Mouse (Mus musculus): Measurements from ENCODE around the gene Clca3a1. TPM values are rescaled to one million over a fixed set of nuclear protein-coding genes. Genes with fewer than 3 reads are reported as not detected.
"Not testable (repeated sequence)": the region's sequence is repeated elsewhere in the genome, so short reads cannot be mapped to it uniquely, and the experiment has no call there.

Clca3a1 gene
- 0.78 and 0.98 TPM in 2 replicates for polyA plus RNA-seq (2015; fragmentation: Nextera tagmentation; extraction: Ambion mirVana)

DNA sequence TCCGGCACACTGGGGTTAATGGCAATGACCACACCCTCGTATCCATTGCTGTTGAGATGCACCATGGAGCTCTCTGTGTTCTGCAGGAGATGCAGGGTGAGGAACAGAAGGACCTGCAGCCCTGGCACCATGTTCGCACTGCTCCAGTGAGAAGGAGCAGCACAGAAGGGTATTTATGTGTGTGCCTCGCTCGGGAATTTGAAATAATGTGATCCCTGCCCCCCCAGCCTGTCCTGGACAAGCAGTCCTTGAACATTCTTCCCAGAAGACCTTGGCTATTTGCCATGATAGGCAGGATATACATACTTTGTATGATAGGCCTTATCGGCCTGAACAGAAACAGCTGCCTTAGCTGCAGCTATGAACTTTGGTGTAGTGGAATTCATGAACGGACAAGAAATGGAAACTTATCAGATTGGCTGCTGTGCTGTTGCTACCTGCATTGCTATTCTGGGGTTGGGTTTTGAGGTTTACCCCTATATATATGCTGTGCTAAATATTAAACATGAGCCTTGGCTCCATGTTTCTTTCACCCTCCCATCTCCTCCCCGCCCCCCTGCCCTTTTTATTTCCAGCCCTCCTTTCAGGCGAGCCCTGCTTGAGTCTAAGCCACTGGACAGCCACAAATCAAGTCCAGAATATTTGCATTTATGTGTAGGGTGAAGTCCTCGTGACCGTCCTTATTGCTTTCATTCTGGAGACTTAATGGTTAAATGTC, at the start of gene Clca3a1:
Clca3a1 (minus strand) TSS at position 386 of the 718 bp plus-strand sequence.
- Histone ChIP-seq H3K4me3 (ENCODE audit: low read depth, low read length) (no peak within 1 kb of the TSS), H3K27ac (ENCODE audit: low read length) (no peak within 1 kb of the TSS)
- WGBS: 85% methylated on average over 9 of the region's 11 CpGs

GRCm38 (mm10) chr3:144808153-144808925, 47.6 kb upstream of the Clca3a1 start:
- H3K36me3 ChIP-seq (ENCODE audit: control insufficient read depth, insufficient read depth, low read length); H3K9me3 ChIP-seq (replicated peaks; ENCODE audit: control insufficient read depth, low read length, poor library complexity, severe bottlenecking); H3K27ac ChIP-seq (ENCODE audit: low read length); H3K9ac ChIP-seq (ENCODE audit: low read depth, low read length); H3K4me2 ChIP-seq (ENCODE audit: low read length); H3K27me3 ChIP-seq (ENCODE audit: control insufficient read depth, insufficient read depth, low read depth, low read length); H3K4me3 ChIP-seq (ENCODE audit: low read depth, low read length); H3K4me1 ChIP-seq (ENCODE audit: control insufficient read depth, insufficient read depth, low read length): not testable (repeated sequence)
- WGBS: 60% methylated on average over 14 of the region's 17 CpGs
- ATAC-seq: peak; percentile 48; the same call in 1 of the 2 replicates

More for the DNA sequence above, at the start of gene Clca3a1:
- no peak within 1 kb of the TSS for H3K4me2 ChIP-seq (ENCODE audit: low read length)
- H3K9me3 ChIP-seq (replicated peaks; ENCODE audit: control insufficient read depth, low read length, poor library complexity, severe bottlenecking): no peaks in the 10 kb centered on the region
- no peak within 1 kb of the TSS for H3K9ac ChIP-seq (ENCODE audit: low read depth, low read length)
- ATAC-seq: no peak
- H3K27me3 ChIP-seq (ENCODE audit: control insufficient read depth, insufficient read depth, low read depth, low read length): no peaks in the 10 kb centered on the region
- H3K36me3 ChIP-seq (ENCODE audit: control insufficient read depth, insufficient read depth, low read length): no peaks in the 10 kb centered on the region
- H3K4me1 ChIP-seq (ENCODE audit: control insufficient read depth, insufficient read depth, low read length): no peaks in the 10 kb centered on the region

DNA sequence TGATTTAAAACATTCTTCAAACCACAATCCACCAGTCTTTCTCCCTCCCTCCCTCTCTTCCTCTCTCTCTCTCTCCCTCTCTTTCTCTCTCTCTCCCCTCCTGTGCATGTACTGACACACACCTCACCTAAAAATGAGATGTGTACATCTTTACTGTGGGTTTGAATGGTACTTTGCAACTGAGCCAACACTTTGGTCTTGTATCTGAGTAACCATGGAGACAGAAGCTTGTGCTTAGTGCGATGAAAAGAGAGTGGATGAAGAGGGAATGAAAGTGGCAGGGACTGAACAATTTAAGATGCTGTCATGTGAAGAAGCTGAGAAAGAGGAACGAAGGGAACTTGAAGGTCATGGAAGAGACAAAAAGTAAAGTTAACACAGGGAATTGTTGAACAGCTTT, 45.8 kb upstream of the Clca3a1 start:
- H3K4me1 ChIP-seq (ENCODE audit: control insufficient read depth, insufficient read depth, low read length); H3K4me2 ChIP-seq (ENCODE audit: low read length); H3K27ac ChIP-seq (ENCODE audit: low read length); H3K27me3 ChIP-seq (ENCODE audit: control insufficient read depth, insufficient read depth, low read depth, low read length); H3K9ac ChIP-seq (ENCODE audit: low read depth, low read length); H3K9me3 ChIP-seq (replicated peaks; ENCODE audit: control insufficient read depth, low read length, poor library complexity, severe bottlenecking); H3K36me3 ChIP-seq (ENCODE audit: control insufficient read depth, insufficient read depth, low read length); H3K4me3 ChIP-seq (ENCODE audit: low read depth, low read length): not testable (repeated sequence)
- WGBS: 33% methylated on average over 2 of the region's 2 CpGs
- ATAC-seq: peak; percentile 62

DNA sequence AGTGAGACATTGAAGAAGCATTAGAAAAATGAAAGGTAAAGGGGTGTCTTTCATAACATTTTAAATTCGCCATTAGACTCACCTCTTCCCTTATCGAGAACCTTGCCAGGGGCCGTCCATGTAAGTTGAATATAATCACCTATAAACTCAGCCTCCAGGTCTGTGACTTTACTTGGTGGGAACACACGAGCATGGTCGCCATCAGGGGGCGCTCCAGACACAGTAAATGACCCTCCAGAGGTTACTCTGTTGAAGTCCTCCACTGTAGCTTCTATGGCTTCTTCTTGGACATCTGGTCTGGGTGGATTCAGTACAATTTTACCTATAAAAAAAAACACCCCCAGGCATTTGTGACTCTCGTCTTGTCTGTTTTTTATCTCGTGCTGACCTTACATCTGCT, 41.1 kb upstream of the Clca3a1 start:
- 39% methylated on average over 8 of the region's 8 CpGs for WGBS
- Histone ChIP-seq H3K27me3 (ENCODE audit: control insufficient read depth, insufficient read depth, low read depth, low read length) (no peaks in the 10 kb centered on the region), H3K36me3 (ENCODE audit: control insufficient read depth, insufficient read depth, low read length) (no peaks in the 10 kb centered on the region), H3K27ac (ENCODE audit: low read length) (no peak overlapping the region), H3K4me1 (ENCODE audit: control insufficient read depth, insufficient read depth, low read length) (no peaks in the 10 kb centered on the region), H3K4me2 (ENCODE audit: low read length) (no peak overlapping the region), H3K9me3 (replicated peaks; ENCODE audit: control insufficient read depth, low read length, poor library complexity, severe bottlenecking) (no peaks in the 10 kb centered on the region), H3K9ac (ENCODE audit: low read depth, low read length) (no peak overlapping the region), H3K4me3 (ENCODE audit: low read depth, low read length) (no peak overlapping the region)
- no peak for ATAC-seq

DNA sequence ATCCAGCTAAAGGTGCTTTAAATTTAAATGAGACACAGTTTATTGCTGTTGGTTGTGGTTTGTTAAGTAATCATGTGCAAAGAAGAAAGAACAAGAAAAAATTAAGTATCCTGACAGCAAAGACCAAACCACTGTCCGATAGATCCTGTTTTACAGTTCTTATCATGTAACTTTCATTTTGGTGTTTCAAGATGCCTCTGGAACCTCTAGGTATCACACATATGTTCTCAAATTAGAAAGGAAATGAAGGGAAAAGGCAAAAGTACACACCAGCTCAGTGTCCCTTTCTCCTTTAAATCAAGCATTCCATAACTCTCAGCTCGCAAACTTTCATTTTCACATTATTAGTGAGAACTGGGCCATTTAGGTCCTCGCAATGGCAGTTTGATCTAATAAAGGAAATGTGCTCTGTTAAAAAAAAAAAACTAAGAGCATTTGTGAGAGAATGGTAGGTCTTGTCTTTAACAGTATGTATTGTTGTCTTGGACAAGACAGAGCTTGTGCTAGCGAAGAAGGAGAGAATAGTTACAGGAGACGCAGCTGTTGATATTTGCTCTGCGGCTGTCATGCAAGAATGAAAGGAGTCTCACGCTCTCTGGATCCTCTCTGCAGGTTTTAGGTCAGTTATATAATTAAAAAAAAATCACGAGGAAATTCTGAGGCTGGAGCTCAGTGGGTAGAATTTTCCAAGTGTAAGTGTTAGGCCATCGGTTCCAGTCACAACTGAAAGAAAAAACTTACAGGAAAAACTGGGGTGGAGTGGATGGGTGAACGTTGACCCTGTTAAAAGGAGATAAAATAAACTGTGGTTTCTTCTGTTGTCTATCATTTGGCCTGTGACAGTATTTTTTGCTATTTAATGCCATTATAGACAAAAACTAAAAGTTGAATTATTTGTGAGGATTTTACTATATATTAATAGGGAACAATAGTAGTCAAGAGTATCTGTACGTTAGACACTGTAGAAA, 24.7 kb upstream of the Clca3a1 start:
- Histone ChIP-seq H3K4me1 (ENCODE audit: control insufficient read depth, insufficient read depth, low read length) (no peaks in the 10 kb centered on the region), H3K9me3 (replicated peaks; ENCODE audit: control insufficient read depth, low read length, poor library complexity, severe bottlenecking) (no peaks in the 10 kb centered on the region), H3K9ac (ENCODE audit: low read depth, low read length) (no peak overlapping the region), H3K4me3 (ENCODE audit: low read depth, low read length) (no peak overlapping the region), H3K27ac (ENCODE audit: low read length) (no peak overlapping the region), H3K4me2 (ENCODE audit: low read length) (no peak overlapping the region), H3K27me3 (ENCODE audit: control insufficient read depth, insufficient read depth, low read depth, low read length) (no peaks in the 10 kb centered on the region), H3K36me3 (ENCODE audit: control insufficient read depth, insufficient read depth, low read length) (no peaks in the 10 kb centered on the region)
- WGBS: 80% methylated on average over 11 of the region's 11 CpGs
- ATAC-seq: no peak

GRCm38 (mm10) chr3:144765161-144765560, 4.4 kb upstream of the Clca3a1 start:
- Histone ChIP-seq H3K4me1 (ENCODE audit: control insufficient read depth, insufficient read depth, low read length) (no peaks in the 10 kb centered on the region), H3K4me3 (ENCODE audit: low read depth, low read length) (no peak overlapping the region), H3K27ac (ENCODE audit: low read length) (no peak overlapping the region), H3K27me3 (ENCODE audit: control insufficient read depth, insufficient read depth, low read depth, low read length) (no peaks in the 10 kb centered on the region), H3K36me3 (ENCODE audit: control insufficient read depth, insufficient read depth, low read length) (no peaks in the 10 kb centered on the region), H3K9ac (ENCODE audit: low read depth, low read length) (no peak overlapping the region), H3K4me2 (ENCODE audit: low read length) (no peak overlapping the region), H3K9me3 (replicated peaks; ENCODE audit: control insufficient read depth, low read length, poor library complexity, severe bottlenecking) (no peaks in the 10 kb centered on the region)
- no peak for ATAC-seq
- 91% methylated on average over 4 of the region's 4 CpGs for WGBS

GRCm38 (mm10) chr3:144761454-144761853, 677 bp upstream of the Clca3a1 start:
- WGBS: 75% methylated on average over 6 of the region's 6 CpGs
- no peaks in the 10 kb centered on the region for H3K9me3 ChIP-seq (replicated peaks; ENCODE audit: control insufficient read depth, low read length, poor library complexity, severe bottlenecking)
- ATAC-seq: no peak
- no peak overlapping the region for H3K27ac ChIP-seq (ENCODE audit: low read length)
- no peaks in the 10 kb centered on the region for H3K4me1 ChIP-seq (ENCODE audit: control insufficient read depth, insufficient read depth, low read length)
- H3K4me2 ChIP-seq (ENCODE audit: low read length): no peak overlapping the region
- H3K36me3 ChIP-seq (ENCODE audit: control insufficient read depth, insufficient read depth, low read length): no peaks in the 10 kb centered on the region
- H3K9ac ChIP-seq (ENCODE audit: low read depth, low read length): no peak overlapping the region
- H3K4me3 ChIP-seq (ENCODE audit: low read depth, low read length): no peak overlapping the region
- H3K27me3 ChIP-seq (ENCODE audit: control insufficient read depth, insufficient read depth, low read depth, low read length): no peaks in the 10 kb centered on the region

GRCm38 (mm10) chr3:144759719-144760118, 1.1 kb downstream of the Clca3a1 start:
- Histone ChIP-seq H3K9me3 (replicated peaks; ENCODE audit: control insufficient read depth, low read length, poor library complexity, severe bottlenecking) (no peaks in the 10 kb centered on the region), H3K4me3 (ENCODE audit: low read depth, low read length) (no peak overlapping the region), H3K9ac (ENCODE audit: low read depth, low read length) (no peak overlapping the region), H3K4me2 (ENCODE audit: low read length) (no peak overlapping the region), H3K27me3 (ENCODE audit: control insufficient read depth, insufficient read depth, low read depth, low read length) (no peaks in the 10 kb centered on the region), H3K27ac (ENCODE audit: low read length) (no peak overlapping the region), H3K36me3 (ENCODE audit: control insufficient read depth, insufficient read depth, low read length) (no peaks in the 10 kb centered on the region), H3K4me1 (ENCODE audit: control insufficient read depth, insufficient read depth, low read length) (no peaks in the 10 kb centered on the region)
- ATAC-seq: no peak
- 90% methylated on average over 3 of the region's 3 CpGs for WGBS

All from midbrain, embryonic 16.5 days (tissue).